21 mouse cellular contexts compared by ENCODE assay signal in the genomic region with DNA sequence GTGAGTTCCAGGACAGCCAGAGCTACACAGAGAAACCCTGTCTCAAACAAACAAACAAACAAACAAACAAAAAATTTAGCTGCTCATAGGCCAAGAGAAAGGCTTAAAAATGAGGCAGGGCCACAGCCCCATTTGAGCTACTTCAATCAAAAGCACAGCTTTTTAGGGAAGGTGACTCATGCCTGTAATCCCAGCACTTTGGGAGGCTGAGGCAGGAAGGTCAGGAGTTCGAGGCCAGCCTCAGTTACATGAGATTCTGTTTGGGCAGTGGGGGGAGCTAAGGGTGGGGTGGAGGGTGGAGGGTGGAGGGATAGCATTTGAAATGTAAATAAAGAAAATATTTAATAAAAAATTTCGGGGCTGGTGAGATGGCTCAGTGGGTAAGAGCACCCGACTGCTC. TPM values are rescaled to one million over a fixed set of nuclear protein-coding genes. Genes with fewer than 3 reads are reported as not detected.
DNase-seq lines count a peak whose midpoint lies in the region; TF ChIP-seq lines count a peak whose summit lies in the region.
"Had no signal": no experiment of that assay in that cellular context is flagged by ENCODE, and none has a peak within 500 bp of the region (broad histone marks: within the 10 kb centered on the region; RNA-seq: fewer than 3 reads in every experiment).

No protein-coding gene starts in this region.

- no peaks in the 10 kb centered on the region; the same call in 1 of the 2 replicates for H3K27me3 ChIP-seq in splenic B cell, adult 2 months (ENCODE audit: control insufficient read depth, insufficient read depth, low read length, poor library complexity, severe bottlenecking)

- peak; percentile 38 for DNase-seq in retina, adult 2 months (ENCODE audit: low read depth, low spot score)
- DNase-seq in retina, embryonic 14.5 days (ENCODE audit: low spot score), result no peak
- peak; percentile 65 for DNase-seq in brain, embryonic 14.5 days (ENCODE audit: low read depth)
- DNase-seq in fibroblast of lung, adult 2 months (ENCODE audit: low read depth), result peak; percentile 18
- peak; percentile 42 for DNase-seq in splenic B cell, adult 2 months (ENCODE audit: low read depth, low spot score)
- DNase-seq in lung, postnatal 36 days, result no peak
- DNase-seq in gastrocnemius, postnatal 10 days, result no peak
- no peak for DNase-seq in urinary bladder, postnatal 14 days (ENCODE audit: low spot score)
- DNase-seq: adrenal gland, adult 8-10 months; cerebellum, adult 2 months; gastrocnemius, postnatal 36 days; heart, postnatal 10 days; kidney, adult 8-10 months; kidney, postnatal 14 days; left cerebral cortex, postnatal 4 days; liver; lung, adult 18-20 months; thymus, postnatal 36 days had no signal

- no peak for TF ChIP-seq POLR2A in brain, embryonic 14.5 days (IDR thresholded peaks at IDR 0.05; ENCODE audit: borderline replicate concordance, extremely low read depth, insufficient read depth, insufficient read length, poor library complexity, severe bottlenecking)

- TF ChIP-seq CTCF in brain, embryonic 14.5 days (IDR thresholded peaks at IDR 0.05; ENCODE audit: borderline replicate concordance, extremely low read depth, insufficient read depth, insufficient read length), result no peak

- H3K36me3 ChIP-seq in splenic B cell, adult 2 months (ENCODE audit: control insufficient read depth, insufficient read depth, low read length, poor library complexity, severe bottlenecking), result no peaks in the 10 kb centered on the region
- H3K36me3 ChIP-seq: embryonic facial prominence, embryonic 13.5 days; midbrain, embryonic 10.5 days; neural tube, embryonic 12.5 days had no signal

RNA-seq across cellular contexts. Expression of gene Acacb, which starts 26.6 kb away (rescaled TPM):
- polyA plus RNA-seq in brain, embryonic 14.5 days (2012; rRNA removed), result 2.4 and 5.3 TPM in 2 replicates
- total RNA-seq in gastrocnemius, postnatal 10 days (2021), result 10 to 100 TPM; 66.3 to 71.7 TPM

RNA-seq across cellular contexts. Expression of gene Ung, which starts 42.8 kb away (rescaled TPM):
- polyA plus RNA-seq in brain, embryonic 14.5 days (2012; rRNA removed), result 8.8 and 16.4 TPM in 2 replicates
- total RNA-seq in gastrocnemius, postnatal 10 days (2021), result 1 to 10 TPM; 5.8 to 6.8 TPM

RNA-seq across cellular contexts. Expression of gene Alkbh2, which starts 44.9 kb away (rescaled TPM):
- 7.9 and 14.0 TPM in 2 replicates for polyA plus RNA-seq in brain, embryonic 14.5 days (2012; rRNA removed)
- 1 to 10 TPM; 1.6 to 2.4 TPM for total RNA-seq in gastrocnemius, postnatal 10 days (2021)

Comparison
In these comparisons a context has a peak if more than half of its experiments do, and no peak if none do; other contexts are left out.
1. DNase-seq: peak in retina, adult 2 months (single experiment), brain, embryonic 14.5 days (single experiment), fibroblast of lung, adult 2 months (single experiment) and splenic B cell, adult 2 months (single experiment); none in retina, embryonic 14.5 days (single experiment), lung, postnatal 36 days (single experiment), gastrocnemius, postnatal 10 days (single experiment) and urinary bladder, postnatal 14 days (single experiment).